Mouse (Mus musculus) neural tube, embryonic 15.5 days (tissue): ENCODE measurements at regions not wholly inside any gene's neighbourhood (a gene's known extent, or its start where the extent isn't known, plus 50 kb on each side); places are given as distances from the start of the nearest gene placed in this dataset.
A peak's percentile ranks its signal among the peaks of the same experiment; 100 is the strongest.

ENCODE experiments used
- ATAC-seq: fragments of 200-750 bp; cut with Nextera tagmentation; 2 replicates; pipeline ENCODE4 v1.8.0; 2017; ENCODE audit warnings: mild to moderate bottlenecking, moderate TSS enrichment, moderate library complexity; ENCODE audit not compliant: low FRiP score
- H3K27ac ChIP-seq: fragments of 300-500 bp; sonication (generic); replicated peaks from 2 replicates; pipeline ENCODE4 v1.5.1; 2015; ENCODE audit warnings: mild to moderate bottlenecking, inconsistent platforms
- H3K27me3 ChIP-seq: fragments of 300-500 bp; sonication (generic); replicated peaks from 2 replicates; pipeline ENCODE4 v1.6.1; 2015; ENCODE audit warnings: inconsistent platforms
- H3K36me3 ChIP-seq: fragments of 300-500 bp; sonication (generic); 2 replicates; pipeline ENCODE4 v1.6.1; 2015; ENCODE audit warnings: inconsistent platforms
- H3K4me1 ChIP-seq: fragments of 300-500 bp; sonication (generic); 2 replicates; pipeline ENCODE4 v1.6.1; 2015; ENCODE audit warnings: inconsistent platforms
- H3K4me2 ChIP-seq: fragments of 300-500 bp; sonication (generic); 2 replicates; pipeline ENCODE4 v1.6.1; 2015; ENCODE audit warnings: inconsistent platforms, mild to moderate bottlenecking, moderate library complexity
- H3K4me3 ChIP-seq: fragments of 300-500 bp; sonication (generic); replicated peaks from 2 replicates; pipeline ENCODE4 v1.5.1; 2015; ENCODE audit warnings: mild to moderate bottlenecking, inconsistent platforms
- H3K9ac ChIP-seq: fragments of 300-500 bp; sonication (generic); replicated peaks from 2 replicates; pipeline ENCODE4 v1.6.1; 2015; ENCODE audit warnings: mild to moderate bottlenecking, inconsistent platforms
- H3K9me3 ChIP-seq: fragments of 300-500 bp; sonication (generic); replicated peaks from 2 replicates; pipeline ENCODE4 v1.6.1; 2016; ENCODE audit warnings: inconsistent platforms
- WGBS: fragments of 180-500 bp; shearing (Covaris S2); methylation state at CpG from one replicate; pipeline ENCODE4 v1.1.7; 2015; ENCODE audit warnings: mixed read lengths; 5-methylcytosine and 5-hydroxymethylcytosine counted together

DNA sequence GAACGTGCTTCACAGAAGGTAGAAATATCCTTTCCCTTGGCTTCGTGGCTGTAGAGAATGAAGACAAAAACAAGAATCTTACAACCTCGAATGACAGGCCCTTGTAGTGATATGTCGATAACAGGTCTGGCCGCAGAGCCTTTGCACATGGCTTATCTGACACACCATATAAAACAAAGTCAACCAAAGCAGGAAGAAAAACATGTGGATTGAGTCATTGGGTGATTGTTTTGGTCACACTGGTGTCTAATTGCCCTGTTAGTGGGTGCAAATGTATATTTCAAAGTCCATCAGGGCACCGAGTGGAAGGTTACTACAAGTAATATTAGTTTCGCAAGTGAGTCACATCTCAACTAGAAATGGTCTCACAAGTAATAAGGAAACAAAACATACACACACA is 569.9 kb upstream of the Itga1 start:
- 90% methylated on average over 7 of the region's 7 CpGs for WGBS
- Histone ChIP-seq H3K4me2 (no peak overlapping the region), H3K4me1 (no peaks in the 10 kb centered on the region), H3K9ac (no peak overlapping the region), H3K9me3 (no peaks in the 10 kb centered on the region), H3K36me3 (no peaks in the 10 kb centered on the region), H3K4me3 (no peak overlapping the region), H3K27ac (no peak overlapping the region), H3K27me3 (0 out of 2 replicates have a peak, but pooled peaks cover 5% of the 10 kb centered on the region)
- no peak for ATAC-seq

DNA sequence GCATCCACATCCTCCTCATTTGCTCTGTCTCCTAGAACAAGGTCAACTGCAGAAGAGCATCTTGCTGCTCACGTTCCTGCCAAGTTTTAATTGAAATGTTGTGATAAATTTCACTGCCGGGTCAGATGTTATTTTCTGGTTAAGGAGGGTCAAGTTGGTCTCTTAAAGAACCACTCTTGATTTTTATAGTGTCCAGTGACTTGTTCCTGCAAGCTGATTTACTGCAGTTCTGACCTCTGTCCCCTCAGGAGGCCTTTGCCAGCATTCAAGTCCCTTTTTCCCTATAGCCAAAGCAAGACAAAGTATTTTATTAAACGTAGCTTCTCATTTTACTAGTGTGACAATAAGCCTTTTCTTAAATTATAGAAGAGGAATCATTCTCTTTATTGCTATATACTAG is 567.8 kb upstream of the Itga1 start:
- no peak overlapping the region for H3K4me3 ChIP-seq
- no peak for ATAC-seq
- no peaks in the 10 kb centered on the region for H3K4me1 ChIP-seq
- H3K9me3 ChIP-seq: no peaks in the 10 kb centered on the region
- no peaks in the 10 kb centered on the region for H3K36me3 ChIP-seq
- H3K4me2 ChIP-seq: no peak overlapping the region
- H3K27me3 ChIP-seq: no peaks in the 10 kb centered on the region
- H3K9ac ChIP-seq: no peak overlapping the region
- WGBS: 9% methylated on average over 3 of the region's 3 CpGs
- no peak overlapping the region for H3K27ac ChIP-seq

DNA sequence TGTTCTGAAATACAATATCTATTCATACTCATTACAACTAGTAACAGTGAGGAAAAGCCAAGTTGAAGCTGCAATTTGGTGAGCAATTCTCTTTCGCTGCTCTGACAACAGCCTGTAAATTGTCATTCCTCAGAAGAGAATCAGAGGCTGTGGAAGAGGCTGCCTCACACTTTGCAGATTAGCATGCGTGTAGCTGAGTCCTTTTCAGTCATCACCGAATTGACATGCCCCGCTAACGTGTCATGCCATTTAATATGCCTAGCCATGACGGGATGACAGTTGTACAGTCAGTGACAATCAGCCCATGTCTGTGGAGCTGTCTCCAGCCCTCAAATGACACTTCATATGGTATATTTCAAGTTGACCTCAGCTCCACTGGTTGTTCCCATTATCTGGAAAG is 553.4 kb upstream of the Itga1 start:
- no peaks in the 10 kb centered on the region for H3K27me3 ChIP-seq
- no peaks in the 10 kb centered on the region for H3K9me3 ChIP-seq
- H3K9ac ChIP-seq: no peak overlapping the region
- H3K4me3 ChIP-seq: no peak overlapping the region
- H3K4me1 ChIP-seq: no peaks in the 10 kb centered on the region
- no peak for ATAC-seq
- H3K4me2 ChIP-seq: no peak overlapping the region
- H3K36me3 ChIP-seq: no peaks in the 10 kb centered on the region
- WGBS: 90% methylated on average over 6 of the region's 6 CpGs
- H3K27ac ChIP-seq: no peak overlapping the region

- WGBS: 45% methylated on average over 2 of the region's 2 CpGs
- H3K9me3 ChIP-seq: no peaks in the 10 kb centered on the region
These were observed 551.2 kb upstream of the Itga1 start for GRCm38 (mm10) chr13:115652935-115653334.

DNA sequence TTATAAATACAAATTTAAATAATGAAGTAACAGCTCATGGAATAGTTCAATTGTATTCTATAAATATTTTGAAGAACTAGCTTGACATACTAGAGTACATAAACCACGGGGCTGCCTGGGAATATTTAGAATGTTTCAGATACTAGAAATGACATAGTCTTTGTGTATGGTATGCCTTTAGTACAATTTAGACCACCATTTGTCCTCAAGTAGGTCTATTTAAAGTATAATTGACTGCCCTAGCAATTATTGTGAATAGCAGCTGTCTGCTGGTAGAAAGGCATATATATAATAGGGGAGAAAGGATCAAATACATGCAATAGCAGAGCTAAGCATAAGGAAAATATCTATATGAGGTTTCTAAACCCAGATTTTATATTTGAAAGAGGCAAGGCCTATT is 550.6 kb upstream of the Itga1 start:
- H3K4me1 ChIP-seq: no peaks in the 10 kb centered on the region
- WGBS: 69% methylated on average over 1 of the region's 1 CpGs
- H3K4me3 ChIP-seq: no peak overlapping the region
- H3K36me3 ChIP-seq: no peaks in the 10 kb centered on the region
- no peak overlapping the region for H3K9ac ChIP-seq
- H3K27me3 ChIP-seq: no peaks in the 10 kb centered on the region
- no peak overlapping the region for H3K4me2 ChIP-seq
- no peak for ATAC-seq
- no peaks in the 10 kb centered on the region for H3K9me3 ChIP-seq
- H3K27ac ChIP-seq: no peak overlapping the region

More at GRCm38 (mm10) chr13:115652935-115653334, 551.2 kb upstream of the Itga1 start:
- no peaks in the 10 kb centered on the region for H3K27me3 ChIP-seq
- H3K4me2 ChIP-seq: no peak overlapping the region
- no peak overlapping the region for H3K27ac ChIP-seq
- no peak overlapping the region for H3K9ac ChIP-seq
- H3K36me3 ChIP-seq: no peaks in the 10 kb centered on the region
- H3K4me1 ChIP-seq: no peaks in the 10 kb centered on the region
- no peak for ATAC-seq
- no peak overlapping the region for H3K4me3 ChIP-seq

DNA sequence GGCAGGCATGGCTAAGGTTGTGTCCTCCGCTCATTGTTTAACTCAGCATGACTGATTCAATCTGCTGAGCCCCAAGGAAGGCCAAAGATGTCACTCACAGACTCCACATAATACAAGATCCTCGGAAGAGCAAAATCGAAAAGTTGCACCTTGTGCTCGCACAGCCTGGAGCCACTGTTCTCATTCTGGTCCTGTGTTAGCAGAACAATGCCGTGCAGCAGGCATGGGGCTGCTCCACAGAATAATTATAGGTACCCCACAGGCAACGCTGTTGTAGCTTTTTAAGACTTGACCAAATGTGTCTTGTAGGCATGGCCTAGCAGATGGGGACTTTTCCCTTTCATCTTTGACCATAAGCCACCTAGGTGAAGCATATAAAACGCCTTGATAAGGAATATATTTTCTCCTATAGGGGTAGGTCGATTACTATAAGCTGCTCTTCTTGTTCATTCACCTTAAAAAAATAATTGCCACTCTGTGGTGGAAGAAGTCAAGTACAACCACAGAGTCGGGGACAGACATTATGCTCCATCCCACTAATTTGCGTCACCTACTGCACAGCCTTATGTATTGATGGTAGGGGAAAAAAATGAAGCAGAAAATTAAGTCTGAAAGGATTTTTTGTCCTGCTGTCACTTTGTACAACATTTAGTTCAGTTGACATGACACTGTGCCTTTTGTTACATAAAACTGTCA is 529.8 kb upstream of the Itga1 start:
- no peaks in the 10 kb centered on the region for H3K27me3 ChIP-seq
- no peak for ATAC-seq
- 40% methylated on average over 10 of the region's 10 CpGs for WGBS

GRCm38 (mm10) chr13:115630603-115631002 is 528.8 kb upstream of the Itga1 start:
- Histone ChIP-seq H3K36me3 (no peaks in the 10 kb centered on the region), H3K27me3 (no peaks in the 10 kb centered on the region), H3K27ac (no peak overlapping the region), H3K9ac (no peak overlapping the region), H3K9me3 (no peaks in the 10 kb centered on the region), H3K4me3 (no peak overlapping the region), H3K4me1 (peaks cover 3% of the 10 kb centered on the region; the same call in 1 of the 2 replicates), H3K4me2 (no peak overlapping the region)
- WGBS: 74% methylated on average over 2 of the region's 2 CpGs
- no peak for ATAC-seq

More for the DNA sequence above, 529.8 kb upstream of the Itga1 start:
- Histone ChIP-seq H3K36me3 (no peaks in the 10 kb centered on the region), H3K27ac (no peak overlapping the region), H3K9ac (no peak overlapping the region), H3K4me1 (peaks cover 3% of the 10 kb centered on the region; the same call in 1 of the 2 replicates), H3K9me3 (no peaks in the 10 kb centered on the region), H3K4me2 (no peak overlapping the region), H3K4me3 (no peak overlapping the region)

DNA sequence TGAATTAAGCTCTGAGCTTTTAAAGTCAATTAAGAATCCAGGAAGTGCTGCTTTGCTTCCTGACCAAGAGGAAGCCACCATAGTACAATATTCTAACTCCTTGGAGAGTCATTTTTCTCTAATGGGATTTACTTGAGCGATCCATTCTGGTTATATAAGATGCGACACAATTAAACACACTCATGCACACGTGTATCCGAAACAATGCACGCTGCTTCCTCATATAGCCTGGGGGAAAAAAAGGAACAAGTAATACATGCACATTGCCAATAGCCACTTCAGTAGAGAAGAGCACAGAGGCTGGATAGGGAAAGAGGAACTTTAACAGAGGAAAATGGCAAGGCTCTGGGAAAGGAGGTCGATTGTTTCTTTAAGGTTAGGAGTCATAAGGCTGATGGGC is 511.4 kb upstream of the Itga1 start:
- ATAC-seq: peak; percentile 45; the same call in 1 of the 2 replicates

GRCm38 (mm10) chr13:115606441-115606840 is 504.7 kb upstream of the Itga1 start:
- H3K27me3 ChIP-seq: no peaks in the 10 kb centered on the region
- H3K9me3 ChIP-seq: no peaks in the 10 kb centered on the region
- no peak overlapping the region for H3K4me3 ChIP-seq
- H3K36me3 ChIP-seq: no peaks in the 10 kb centered on the region
- no peak overlapping the region for H3K9ac ChIP-seq
- no peaks in the 10 kb centered on the region for H3K4me1 ChIP-seq
- no peak for ATAC-seq
- H3K27ac ChIP-seq: no peak overlapping the region
- WGBS: 94% methylated on average over 8 of the region's 8 CpGs
- no peak overlapping the region for H3K4me2 ChIP-seq

More for the DNA sequence above, 511.4 kb upstream of the Itga1 start:
- Histone ChIP-seq H3K4me1 (peaks cover 3% of the 10 kb centered on the region; the same call in 1 of the 2 replicates), H3K27me3 (no peaks in the 10 kb centered on the region), H3K4me3 (no peak overlapping the region), H3K9me3 (no peaks in the 10 kb centered on the region), H3K27ac (no peak overlapping the region), H3K4me2 (no peak overlapping the region), H3K36me3 (no peaks in the 10 kb centered on the region), H3K9ac (no peak overlapping the region)
- WGBS: 36% methylated on average over 6 of the region's 6 CpGs

- ATAC-seq: no peak
- Histone ChIP-seq H3K9me3 (no peaks in the 10 kb centered on the region), H3K4me1 (no peaks in the 10 kb centered on the region), H3K27ac (no peak overlapping the region), H3K27me3 (no peaks in the 10 kb centered on the region), H3K9ac (no peak overlapping the region), H3K4me3 (no peak overlapping the region), H3K4me2 (no peak overlapping the region), H3K36me3 (no peaks in the 10 kb centered on the region)
- 80% methylated on average over 5 of the region's 5 CpGs for WGBS
These were observed 493.4 kb upstream of the Itga1 start for GRCm38 (mm10) chr13:115595126-115595671.

- no peak overlapping the region for H3K4me3 ChIP-seq
- no peaks in the 10 kb centered on the region for H3K27me3 ChIP-seq
- H3K4me1 ChIP-seq: no peaks in the 10 kb centered on the region
- no peak overlapping the region for H3K4me2 ChIP-seq
- no peak overlapping the region for H3K9ac ChIP-seq
- ATAC-seq: no peak
- no peaks in the 10 kb centered on the region for H3K36me3 ChIP-seq
- H3K9me3 ChIP-seq: no peaks in the 10 kb centered on the region
- H3K27ac ChIP-seq: no peak overlapping the region
- WGBS: 89% methylated on average over 3 of the region's 3 CpGs
These were observed 474.2 kb upstream of the Itga1 start for GRCm38 (mm10) chr13:115575967-115576366.

- no peaks in the 10 kb centered on the region for H3K27me3 ChIP-seq
- no peak overlapping the region for H3K9ac ChIP-seq
- WGBS: 72% methylated on average over 6 of the region's 6 CpGs
- H3K9me3 ChIP-seq: no peaks in the 10 kb centered on the region
- H3K4me2 ChIP-seq: no peak overlapping the region
- H3K4me3 ChIP-seq: no peak overlapping the region
- no peak overlapping the region for H3K27ac ChIP-seq
- no peak for ATAC-seq
- H3K36me3 ChIP-seq: no peaks in the 10 kb centered on the region
- H3K4me1 ChIP-seq: no peaks in the 10 kb centered on the region
These were observed 473.5 kb upstream of the Itga1 start for GRCm38 (mm10) chr13:115575052-115575891.
